ENCODE assay signal across 17 mouse cellular contexts in the genomic region with DNA sequence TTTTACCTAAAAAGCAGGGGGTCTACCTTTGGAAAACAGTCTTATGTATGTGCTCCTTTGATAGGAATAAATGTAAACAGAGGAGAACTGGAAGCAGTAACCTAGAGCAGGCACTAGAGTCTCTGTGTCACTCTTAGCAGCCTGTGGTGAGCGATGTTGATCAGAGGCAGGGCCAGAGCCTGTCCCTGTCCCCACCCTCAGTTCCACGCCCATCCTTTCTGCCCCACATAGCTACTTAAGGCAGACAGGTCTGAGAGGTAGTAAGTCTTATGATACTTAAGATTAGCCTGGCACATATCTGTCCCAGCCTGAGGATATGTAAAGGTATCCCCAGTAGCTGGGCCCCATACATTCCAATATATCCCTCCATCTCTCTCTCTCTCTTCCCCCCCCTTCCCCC. TPM values are rescaled to one million over a fixed set of nuclear protein-coding genes. Genes with fewer than 3 reads are reported as not detected.
DNase-seq lines count a peak whose midpoint lies in the region; ATAC-seq lines count a peak whose summit lies in the region.
"Had no signal": no experiment of that assay in that cellular context is flagged by ENCODE, and none has a peak within 500 bp of the region (broad histone marks: within the 10 kb centered on the region; RNA-seq: fewer than 3 reads in every experiment).

No protein-coding gene starts in this region.

- H3K4me2 ChIP-seq in liver, embryonic 11.5 days, result no peak overlapping the region
- H3K4me2 ChIP-seq: embryonic facial prominence, embryonic 12.5 days; limb, embryonic 13.5 days; lung, embryonic 15.5 days had no signal

- WGBS in liver, embryonic 11.5 days, result 29% methylated on average over 2 of the region's 2 CpGs

- DNase-seq in heart, adult 11 months, result peak; percentile 57
- DNase-seq in heart, postnatal 14 days, result no peak
- DNase-seq in liver, result peak; percentile 46
- DNase-seq in liver, embryonic 11.5 days (ENCODE audit: low spot score), result no peak
- peak; percentile 11 for DNase-seq in c-Kit-negative CD71-positive TER-119-positive erythroid progenitor cells, embryonic 14.5 days (ENCODE audit: low read depth, low spot score)
- DNase-seq in natural killer cell, adult 2 months (ENCODE audit: low spot score in 2 of 2), result no peak
- no peak for DNase-seq in left cerebral cortex, adult 18-20 months (ENCODE audit: low spot score in 2 of 2)
- DNase-seq: cerebellum, adult 18-20 months; gastrocnemius, postnatal 14 days; kidney, adult 18-20 months; kidney, postnatal 36 days; thymus, adult 2 months had no signal

- H3K27ac ChIP-seq in liver, embryonic 11.5 days (ENCODE audit: low read depth, low read length), result no peak overlapping the region
- H3K27ac ChIP-seq: embryonic facial prominence, embryonic 12.5 days; heart, embryonic 10.5 days; limb, embryonic 13.5 days; lung, embryonic 15.5 days had no signal

- no peak for ATAC-seq in liver, embryonic 11.5 days (replicated peaks; ENCODE audit: low FRiP score)
- ATAC-seq in megakaryocyte-erythroid progenitor cell, adult 5-6 weeks (replicated peaks; ENCODE audit: low FRiP score, low TSS enrichment, poor library complexity, severe bottlenecking), result peak; percentile 62

- no peaks in the 10 kb centered on the region for H3K36me3 ChIP-seq in liver, embryonic 11.5 days (ENCODE audit: control insufficient read depth, insufficient read depth, low read length)
- H3K36me3 ChIP-seq: embryonic facial prominence, embryonic 12.5 days; heart, embryonic 10.5 days; limb, embryonic 13.5 days; lung, embryonic 15.5 days had no signal

- no peaks in the 10 kb centered on the region for H3K27me3 ChIP-seq in liver, embryonic 11.5 days (replicated peaks; ENCODE audit: control insufficient read depth, insufficient read depth, low read length)
- H3K27me3 ChIP-seq: embryonic facial prominence, embryonic 12.5 days; limb, embryonic 13.5 days; lung, embryonic 15.5 days had no signal

- no peaks in the 10 kb centered on the region for H3K9me3 ChIP-seq in liver, embryonic 11.5 days (ENCODE audit: control insufficient read depth, low read length)
- H3K9me3 ChIP-seq: embryonic facial prominence, embryonic 12.5 days; heart, embryonic 10.5 days; limb, embryonic 13.5 days; lung, embryonic 15.5 days had no signal

- no peak overlapping the region for H3K4me3 ChIP-seq in liver, embryonic 11.5 days (ENCODE audit: low read depth, low read length)
- H3K4me3 ChIP-seq: embryonic facial prominence, embryonic 12.5 days; heart, embryonic 10.5 days; limb, embryonic 13.5 days; lung, embryonic 15.5 days had no signal

- H3K4me1 ChIP-seq in liver, embryonic 11.5 days (replicated peaks; ENCODE audit: control insufficient read depth, insufficient read depth, low read length), result no peaks in the 10 kb centered on the region; the same call in none of the 2 replicates

- H3K9ac ChIP-seq in liver, embryonic 11.5 days (ENCODE audit: low read depth, low read length), result no peak overlapping the region
- H3K9ac ChIP-seq: embryonic facial prominence, embryonic 12.5 days; limb, embryonic 13.5 days; lung, embryonic 15.5 days had no signal

- intact Hi-C loops in heart, postnatal 14 days (cut with DNase I), result no loop called here

RNA-seq across cellular contexts. Expression of a gene that starts 2.9 kb away (rescaled TPM):
- total RNA-seq in heart, postnatal 14 days (2021), result 10 to 100 TPM; 18.4 to 20.5 TPM
- polyA plus RNA-seq in liver, embryonic 11.5 days (2014; fragmentation: Nextera tagmentation; extraction: Ambion mirVana), result 11.4 and 12.1 TPM in 2 replicates
- total RNA-seq in megakaryocyte-erythroid progenitor cell, adult 5-6 weeks (2014; fragmentation: Nextera tagmentation), result 10.9 and 16.2 TPM in 2 replicates
- 10.0 and 10.3 TPM in 2 replicates for total RNA-seq in megakaryocyte-erythroid progenitor cell, adult 5-6 weeks (2017)
- 10 to 100 TPM; 90.5 to 94.0 TPM for total RNA-seq in left cerebral cortex, adult 18-20 months (2021)

Comparison
In these comparisons a context has a peak if more than half of its experiments do, and no peak if none do; other contexts are left out.
1. DNase-seq: peak in heart, adult 11 months (single experiment), liver (single experiment) and c-Kit-negative CD71-positive TER-119-positive erythroid progenitor cells, embryonic 14.5 days (single experiment); none in heart, postnatal 14 days (0 of 2), liver, embryonic 11.5 days (single experiment), natural killer cell, adult 2 months (0 of 2) and left cerebral cortex, adult 18-20 months (0 of 2).
2. RNA of a gene that starts 2.9 kb away (total RNA-seq): 90.5 to 94.0 TPM in left cerebral cortex, adult 18-20 months; 18.4 to 20.5 TPM in heart, postnatal 14 days and 10.0 to 16.2 TPM in megakaryocyte-erythroid progenitor cell, adult 5-6 weeks; every median in the first group is over 4 times any median in the second.